Mouse (Mus musculus) MEL (cell line): Measurements from ENCODE around the gene Slc39a1. TPM values are rescaled to one million over a fixed set of nuclear protein-coding genes. Genes with fewer than 3 reads are reported as not detected.

Experiments used
- DNase-seq: peaks from one replicate; pipeline ENCODE4 v3.0.0; 2011; ENCODE audit warnings: low read depth, low spot score
- H3K27ac ChIP-seq: 2 replicates; pipeline ENCODE4 v1.5.1; 2012; ENCODE audit warnings: low read depth, mild to moderate bottlenecking, control low read depth, low read length, moderate library complexity; ENCODE audit not compliant: control insufficient read depth
- H3K27me3 ChIP-seq, 2 experiments: fragments of 150-350 bp in 1 of 2; sonication (generic) in 1 of 2; 2 replicates each; pipeline ENCODE4 v1.6.1; 2012; ENCODE audit warnings: low read length in 2 of 2, mild to moderate bottlenecking in 2 of 2, improper control_type of control experiment in 1 of 2, moderate library complexity in 1 of 2; ENCODE audit not compliant: insufficient read depth in 2 of 2, control insufficient read depth in 1 of 2
- H3K36me3 ChIP-seq, 2 experiments: 2 replicates each; pipeline ENCODE4 v1.6.1; 2012 to 2014; ENCODE audit warnings: low read length in 2 of 2, improper control_type of control experiment in 1 of 2, inconsistent platforms in 1 of 2, mild to moderate bottlenecking in 1 of 2; ENCODE audit not compliant: insufficient read depth in 2 of 2, control insufficient read depth in 1 of 2
- H3K4me1 ChIP-seq, 2 experiments: fragments of 150-350 bp in 1 of 2; sonication (generic) in 1 of 2; 2 replicates each; pipeline ENCODE4 v1.6.1; 2012; ENCODE audit warnings: low read length in 2 of 2, improper control_type of control experiment in 1 of 2, mild to moderate bottlenecking in 1 of 2; ENCODE audit not compliant: insufficient read depth in 2 of 2, control insufficient read depth in 1 of 2
- H3K4me3 ChIP-seq, 2 experiments: fragments of 150-350 bp in 1 of 2; sonication (generic) in 1 of 2; 2 replicates each; pipeline ENCODE4 v1.5.1; 2012; ENCODE audit warnings: low read depth in 2 of 2, low read length in 2 of 2, mild to moderate bottlenecking in 2 of 2, moderate library complexity in 2 of 2, control low read depth in 1 of 2, improper control_type of control experiment in 1 of 2; ENCODE audit not compliant: control insufficient read depth in 1 of 2, insufficient read depth in 1 of 2
- H3K79me2 ChIP-seq: 2 replicates; pipeline ENCODE4 v1.6.1; 2012; ENCODE audit warnings: mild to moderate bottlenecking, low read length, moderate library complexity; ENCODE audit not compliant: control insufficient read depth, poor library complexity, insufficient read depth
- H3K9ac ChIP-seq: 2 replicates; pipeline ENCODE4 v1.6.1; 2012; ENCODE audit warnings: low read depth, mild to moderate bottlenecking, control low read depth, low read length, moderate library complexity; ENCODE audit not compliant: control insufficient read depth, poor library complexity, severe bottlenecking
- H3K9me3 ChIP-seq: fragments of 150-350 bp; sonication (generic); replicated peaks from 2 replicates; pipeline ENCODE4 v1.6.1; 2012; ENCODE audit warnings: mild to moderate bottlenecking, low read length, improper control_type of control experiment, moderate library complexity; ENCODE audit not compliant: insufficient read depth
- BHLHE40 ChIP-seq: IDR thresholded peaks from 2 replicates; pipeline ENCODE4 v1.6.1; 2012; ENCODE audit warnings: low read depth, mild to moderate bottlenecking, inconsistent platforms, low read length, improper control_type of control experiment, borderline replicate concordance
- CHD2 ChIP-seq: IDR thresholded peaks from 2 replicates; pipeline ENCODE4 v1.6.1; 2011; ENCODE audit warnings: low read length, improper control_type of control experiment
- CTCF ChIP-seq, 3 experiments: IDR thresholded peaks in 2 of 3; conservative IDR thresholded peaks in 1 of 3; 2 replicates each; pipeline ENCODE4 v1.5.1; 2011 to 2012; ENCODE audit warnings: low read length in 3 of 3, low read depth in 2 of 3, mild to moderate bottlenecking in 2 of 3, improper control_type of control experiment in 1 of 3, inconsistent platforms in 1 of 3, mixed read lengths in 1 of 3, moderate library complexity in 1 of 3; ENCODE audit not compliant: control insufficient read depth in 1 of 3, insufficient read depth in 1 of 3, poor library complexity in 1 of 3, severe bottlenecking in 1 of 3
- ELF1 ChIP-seq: IDR thresholded peaks from 2 replicates; pipeline ENCODE4 v1.6.1; 2014; ENCODE audit warnings: low read depth, mild to moderate bottlenecking, inconsistent platforms, low read length, improper control_type of control experiment, moderate library complexity
- EP300 ChIP-seq, 2 experiments: IDR thresholded peaks; 2 replicates each; pipeline ENCODE4 v1.6.1; 2011; ENCODE audit warnings: improper control_type of control experiment in 2 of 2, low read length in 2 of 2, low read depth in 1 of 2, mild to moderate bottlenecking in 1 of 2
- ETS1 ChIP-seq: IDR thresholded peaks from 2 replicates; pipeline ENCODE4 v1.6.1; 2012; ENCODE audit warnings: low read depth, mild to moderate bottlenecking, inconsistent platforms, low read length, improper control_type of control experiment, moderate library complexity
- GABPA ChIP-seq: IDR thresholded peaks from 2 replicates; pipeline ENCODE4 v1.6.1; 2012; ENCODE audit warnings: low read depth, mild to moderate bottlenecking, inconsistent platforms, low read length, improper control_type of control experiment, moderate library complexity
- GATA1 ChIP-seq: IDR thresholded peaks from 2 replicates; pipeline ENCODE4 v1.6.1; 2011; ENCODE audit warnings: low read depth, low read length, improper control_type of control experiment
- JUND ChIP-seq: IDR thresholded peaks from 2 replicates; pipeline ENCODE4 v1.6.1; 2011; ENCODE audit warnings: low read depth, mild to moderate bottlenecking, improper control_type of control experiment, low read length
- KAT2A ChIP-seq: conservative IDR thresholded peaks from 2 replicates; pipeline ENCODE4 v1.6.1; 2012; ENCODE audit warnings: low read depth, low read length, improper control_type of control experiment, inconsistent platforms
- MAFK ChIP-seq: IDR thresholded peaks from 2 replicates; pipeline ENCODE4 v1.6.1; 2011; ENCODE audit warnings: low read depth, mild to moderate bottlenecking, low read length, improper control_type of control experiment, borderline replicate concordance
- MAX ChIP-seq: IDR thresholded peaks from 2 replicates; pipeline ENCODE4 v1.6.1; 2011; ENCODE audit warnings: low read length, improper control_type of control experiment
- MEF2A ChIP-seq: IDR thresholded peaks from 2 replicates; pipeline ENCODE4 v1.6.1; 2014; ENCODE audit warnings: low read depth, mild to moderate bottlenecking, inconsistent platforms, low read length, improper control_type of control experiment; ENCODE audit not compliant: poor library complexity, insufficient replicate concordance, severe bottlenecking; ENCODE audit errors: extremely low read depth
- MYB ChIP-seq: IDR thresholded peaks from 2 replicates; pipeline ENCODE4 v1.6.1; 2011; ENCODE audit warnings: mild to moderate bottlenecking, low read depth, low read length, improper control_type of control experiment
- MYC ChIP-seq: IDR thresholded peaks from 2 replicates; pipeline ENCODE4 v1.6.1; 2011; ENCODE audit warnings: low read depth, mild to moderate bottlenecking, low read length, improper control_type of control experiment, moderate library complexity
- NRF1 ChIP-seq: IDR thresholded peaks from 2 replicates; pipeline ENCODE4 v1.6.1; 2014; ENCODE audit warnings: low read depth, mild to moderate bottlenecking, inconsistent platforms, low read length, improper control_type of control experiment, moderate library complexity; ENCODE audit not compliant: poor library complexity, insufficient read depth, severe bottlenecking
- POLR2AphosphoS2 ChIP-seq: IDR thresholded peaks from 2 replicates; pipeline ENCODE4 v1.6.1; 2011; ENCODE audit warnings: low read length, improper control_type of control experiment
- RAD21 ChIP-seq: IDR thresholded peaks from 2 replicates; pipeline ENCODE4 v1.6.1; 2011; ENCODE audit warnings: mild to moderate bottlenecking, low read depth, low read length, improper control_type of control experiment
- SIN3A ChIP-seq: IDR thresholded peaks from 2 replicates; pipeline ENCODE4 v1.6.1; 2012; ENCODE audit warnings: low read length, improper control_type of control experiment, inconsistent platforms
- SMC3 ChIP-seq: IDR thresholded peaks from 2 replicates; pipeline ENCODE4 v1.6.1; 2011; ENCODE audit warnings: low read depth, low read length, improper control_type of control experiment
- TAL1 ChIP-seq: IDR thresholded peaks from 2 replicates; pipeline ENCODE4 v1.6.1; 2012; ENCODE audit warnings: mild to moderate bottlenecking, inconsistent platforms, low read length, moderate library complexity, mixed read lengths
- TBP ChIP-seq: IDR thresholded peaks from 2 replicates; pipeline ENCODE4 v1.8.0; 2011; ENCODE audit warnings: low read depth, low read length, improper control_type of control experiment
- USF1 ChIP-seq: IDR thresholded peaks from 2 replicates; pipeline ENCODE4 v1.6.1; 2014; ENCODE audit warnings: low read depth, mild to moderate bottlenecking, inconsistent platforms, low read length, improper control_type of control experiment, moderate library complexity
- ZKSCAN1 ChIP-seq: IDR thresholded peaks from 2 replicates; pipeline ENCODE4 v1.6.1; 2012; ENCODE audit warnings: low read depth, mild to moderate bottlenecking, inconsistent platforms, low read length, improper control_type of control experiment, moderate library complexity
- polyA plus RNA-seq, 2 experiments: library from polyadenylated mRNA; stranded (reverse) in 1 of 2; unstranded in 1 of 2; fragments of >175 nt in 1 of 2; fragments of >200 nt in 1 of 2; gene quantifications; 2 replicates each; pipeline versions ENCODE4 v1.2.1 to v1.2.4; 2012; ENCODE audit warnings: low replicate concordance in 2 of 2, low read depth in 1 of 2; ENCODE audit not compliant: insufficient read length in 2 of 2, insufficient read depth in 1 of 2, missing spikeins in 1 of 2
- total RNA-seq: library from RNA; depleted of rRNA; stranded (reverse); fragments of 300-350 nt; gene quantifications from 2 replicates; pipeline ENCODE4 v1.2.3, GENCODE M21; 2012

Gene Slc39a1
- total and polyA plus RNA-seq, 3 experiments: 58.5 to 80.5 (median 61.7) TPM

GRCm38 (mm10) chr3:90256731-90257530, 9.0 kb downstream of the Slc39a1 start:
- Histone ChIP-seq H3K4me3 (no peak overlapping the region), H3K36me3 (peaks cover 5 to 11% of the 10 kb centered on the region in 2 experiments), H3K4me1 (peaks cover 3 to 5% of the 10 kb centered on the region in 2 experiments; a peak in 3 of 4 replicates), H3K79me2 (peaks cover 22% of the 10 kb centered on the region), H3K9ac (no peak overlapping the region), H3K27me3 (no peaks in the 10 kb centered on the region), H3K9me3 (no peaks in the 10 kb centered on the region), H3K27ac (no peak overlapping the region)
- TF ChIP-seq CTCF (IDR thresholded peaks at IDR 0.05 in 2 of 3, conservative IDR thresholded peaks at IDR 0.05 in 1 of 3; ENCODE audit: control insufficient read depth in 1 of 3, insufficient read depth in 1 of 3, low read depth in 2 of 3, low read length in 3 of 3, poor library complexity in 1 of 3, severe bottlenecking in 1 of 3) (no peak), NRF1 (no peak), TBP (no peak), GATA1 (no peak), MYB (no peak), KAT2A (no peak), ETS1 (no peak), GABPA (no peak), JUND (no peak), CHD2 (no peak)
- DNase-seq: no peak

DNA sequence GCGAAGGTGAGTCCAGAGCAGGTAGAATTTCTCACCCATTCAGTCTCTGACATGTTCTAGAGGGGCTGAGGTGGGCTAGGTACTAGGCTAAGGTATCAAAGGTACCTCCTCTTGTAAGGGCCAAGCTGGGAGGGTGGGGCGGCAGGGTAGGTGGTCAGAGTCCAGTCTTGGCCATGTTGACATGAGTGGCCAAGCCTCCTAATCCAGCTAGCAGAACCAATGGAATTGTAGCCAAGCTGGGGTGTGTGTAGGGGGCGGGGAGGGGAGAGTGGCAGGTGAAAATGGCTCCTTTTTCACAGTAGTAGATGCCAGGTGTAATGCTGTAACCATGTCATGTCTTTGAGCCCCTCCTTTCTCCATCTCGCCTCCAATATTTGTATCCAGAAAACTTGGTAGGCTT, 10.5 kb downstream of the Slc39a1 start:
- no peaks in the 10 kb centered on the region for H3K9me3 ChIP-seq
- H3K27me3 ChIP-seq: no peaks in the 10 kb centered on the region
- no peak overlapping the region for H3K9ac ChIP-seq
- TF ChIP-seq ELF1: no peak
- no peak for TF ChIP-seq MAFK
- TF ChIP-seq GATA1: no peak
- TF ChIP-seq, all 39 proteins: peak for 0
- DNase-seq: no peak
- no peak overlapping the region for H3K4me3 ChIP-seq
- no peak overlapping the region for H3K27ac ChIP-seq
- H3K4me1 ChIP-seq: peaks cover 3 to 5% of the 10 kb centered on the region in 2 experiments; a peak in 3 of 4 replicates
- H3K79me2 ChIP-seq: peaks cover 22% of the 10 kb centered on the region
- peaks cover 5 to 11% of the 10 kb centered on the region in 2 experiments for H3K36me3 ChIP-seq

GRCm38 (mm10) chr3:90263121-90263771, 15.3 kb downstream of the Slc39a1 start:
- Histone ChIP-seq H3K9me3 (no peaks in the 10 kb centered on the region), H3K4me3 (no peak overlapping the region), H3K27ac (no peak overlapping the region), H3K79me2 (peaks cover 22% of the 10 kb centered on the region), H3K27me3 (no peaks in the 10 kb centered on the region), H3K9ac (no peak overlapping the region), H3K36me3 (peaks cover 11 to 20% of the 10 kb centered on the region in 2 experiments), H3K4me1 (peaks cover 4 to 21% of the 10 kb centered on the region in 2 experiments)
- DNase-seq: no peak
- TF ChIP-seq RAD21 (no peak), SIN3A (no peak), MEF2A (no peak), ZKSCAN1 (no peak), TAL1 (no peak), MYC (no peak), USF1 (no peak), MAX (no peak), SMC3 (no peak), TBP (no peak), POLR2AphosphoS2 (no peak), MAFK (no peak), BHLHE40 (no peak), EP300 (IDR thresholded peaks at IDR 0.05; ENCODE audit: low read depth in 1 of 2, low read length in 2 of 2) (no peak; a peak in 1 of 4 replicates)
